Mouse (Mus musculus): ENCODE results near the gene Rtn4rl1. TPM values are rescaled to one million over a fixed set of nuclear protein-coding genes. Genes with fewer than 3 reads are reported as not detected.

Rtn4rl1 gene
- total RNA-seq (2023) = under 1 TPM; 0.20 to 0.31 TPM

DNA sequence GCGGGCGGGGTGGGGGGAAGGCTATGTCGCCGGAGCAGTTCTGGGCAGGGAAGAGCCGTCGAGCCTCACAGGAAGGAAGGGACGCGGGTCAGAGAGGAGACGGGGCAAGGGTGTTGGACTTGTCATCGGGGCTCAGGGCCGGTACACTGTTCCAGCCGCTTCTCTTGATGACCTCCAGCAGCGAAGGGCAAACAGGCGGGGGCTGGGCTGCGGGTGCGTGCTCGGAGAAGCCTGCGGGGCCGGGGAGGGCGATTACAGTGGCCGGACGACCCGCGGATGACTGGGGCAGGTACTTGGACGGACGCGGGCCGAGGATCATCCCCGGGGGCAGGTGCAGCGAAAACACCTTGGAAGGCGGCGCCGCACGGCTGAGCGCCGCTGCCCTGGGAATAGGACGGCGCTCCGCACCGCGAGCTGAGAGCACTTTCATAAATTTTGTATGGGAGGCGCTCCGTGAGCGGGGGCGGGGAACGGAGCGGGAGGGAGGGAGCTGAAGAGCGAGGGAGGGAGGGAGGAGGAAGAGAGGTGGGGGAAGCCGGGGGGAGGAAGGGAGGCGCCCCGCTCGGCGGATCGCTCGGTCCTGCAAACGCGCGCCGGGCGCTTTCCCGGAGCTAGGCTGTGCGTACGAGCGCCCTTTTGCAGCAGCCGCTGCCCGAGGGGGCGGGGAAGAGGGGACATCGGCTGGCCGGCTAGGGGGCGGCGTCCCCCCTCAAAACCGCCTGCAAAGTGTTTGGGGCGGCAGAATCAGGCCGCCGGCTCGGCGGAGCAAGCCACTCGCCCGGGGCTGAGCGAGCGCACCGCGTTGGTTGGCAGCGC is at the start of gene Rtn4rl1:
Gene Rtn4rl1, plus strand, starts transcription at position 528 of the 816 bp plus-strand sequence.

GRCm38 (mm10) chr11:75169405-75170080 is 24.0 kb upstream of the Rtn4rl1 start, which contains the start of gene Hic1:
TSS of gene Hic1 (minus strand) at chr11:75169519.

GRCm38 (mm10) chr11:75178672-75179208 is 14.8 kb upstream of the Rtn4rl1 start, which contains the start of gene Ovca2:
TSS of gene Ovca2 (minus strand) at chr11:75178835.

GRCm38 (mm10) chr11:75190905-75191441 is 2.6 kb upstream of the Rtn4rl1 start, which contains the start of gene Dph1:
TSS of gene Dph1 (minus strand) at chr11:75191241.

Other genes with a start within 250 kb of the Rtn4rl1 start
- gene Hic1, start 24.3 kb upstream of the Rtn4rl1 start, total RNA-seq (2023) = 1 to 10 TPM; 2.8 to 4.3 TPM
- gene Ovca2, start 14.9 kb upstream of the Rtn4rl1 start, total RNA-seq (2023) = 1 to 10 TPM; 4.7 to 7.6 TPM
- 1 to 10 TPM; 4.0 to 4.8 TPM for gene Dph1, start 2.5 kb upstream of the Rtn4rl1 start, total RNA-seq (2023)
- gene Rpa1, start 154.5 kb downstream of the Rtn4rl1 start, total RNA-seq (2023) = 10 to 100 TPM; 62.8 to 68.2 TPM
- 1 to 10 TPM; 2.8 to 5.0 TPM for gene Smyd4, start 154.7 kb downstream of the Rtn4rl1 start, total RNA-seq (2023)
- 10 to 100 TPM; 15.6 to 17.8 TPM for gene Serpinf1, start 228.9 kb downstream of the Rtn4rl1 start, total RNA-seq (2023)
- gene Serpinf2, start 245.8 kb downstream of the Rtn4rl1 start, total RNA-seq (2023) = under 1 TPM; 0.16 to 0.18 TPM